Mouse (Mus musculus) spleen, adult 2 months (tissue): ENCODE data around the gene Prkn.

Experiments used
- CTCF ChIP-seq: fragments of 200-500 bp; IDR thresholded peaks from 2 replicates; pipeline ENCODE4 v1.5.1; 2011; ENCODE audit warnings: mild to moderate bottlenecking, inconsistent platforms; ENCODE audit not compliant: insufficient read depth, insufficient read length, insufficient replicate concordance; ENCODE audit errors: extremely low read depth
- POLR2A ChIP-seq: fragments of 200-500 bp; IDR thresholded peaks from 2 replicates; pipeline ENCODE4 v1.6.1; 2011; ENCODE audit warnings: low read depth, low read length, inconsistent platforms

- no peak for TF ChIP-seq POLR2A
- TF ChIP-seq CTCF: no peak
Observed at GRCm38 (mm10) chr17:11516165-11516564, 676.0 kb downstream of the Prkn start.
